Mouse (Mus musculus) heart, embryonic 14.5 days (tissue): ENCODE data around the gene Tacc2. TPM values are rescaled to one million over a fixed set of nuclear protein-coding genes. Genes with fewer than 3 reads are reported as not detected.

Experiments
- ATAC-seq: fragments of 200-750 bp; cut with Nextera tagmentation; 2 replicates; pipeline ENCODE4 v1.8.0; 2017; ENCODE audit warnings: low read depth, moderate TSS enrichment; ENCODE audit not compliant: insufficient number of reproducible peaks, insufficient read depth, low FRiP score
- H3K27ac ChIP-seq, 2 experiments: fragments of 200-500 bp in 1 of 2; fragments of 300-500 bp in 1 of 2; sonication (generic) in 1 of 2; replicated peaks in 1 of 2; 2 replicates each; pipeline ENCODE4 v1.5.1; 2012 to 2014; ENCODE audit warnings: low read depth in 2 of 2, low read length in 2 of 2, control low read depth in 1 of 2, mild to moderate bottlenecking in 1 of 2, mixed read lengths in 1 of 2; ENCODE audit not compliant: control insufficient read depth in 1 of 2, insufficient read depth in 1 of 2
- H3K27me3 ChIP-seq: fragments of 300-500 bp; sonication (generic); 2 replicates; pipeline ENCODE4 v1.6.1; 2014; ENCODE audit warnings: mild to moderate bottlenecking, low read length, control low read depth; ENCODE audit not compliant: control insufficient read depth, insufficient read depth
- H3K36me3 ChIP-seq: fragments of 300-500 bp; sonication (generic); 2 replicates; pipeline ENCODE4 v1.6.1; 2014; ENCODE audit warnings: mild to moderate bottlenecking, control low read depth, low read length, mixed read lengths; ENCODE audit not compliant: control insufficient read depth, insufficient read depth
- H3K4me1 ChIP-seq, 2 experiments: fragments of 200-500 bp in 1 of 2; fragments of 300-500 bp in 1 of 2; sonication (generic) in 1 of 2; 2 replicates each; pipeline ENCODE4 v1.6.1; 2012 to 2014; ENCODE audit warnings: low read length in 2 of 2, control low read depth in 1 of 2, mixed read lengths in 1 of 2; ENCODE audit not compliant: control insufficient read depth in 2 of 2, insufficient read depth in 2 of 2
- H3K4me2 ChIP-seq: fragments of 300-500 bp; sonication (generic); 2 replicates; pipeline ENCODE4 v1.6.1; 2014; ENCODE audit warnings: mild to moderate bottlenecking, low read length
- H3K4me3 ChIP-seq, 2 experiments: fragments of 200-500 bp in 1 of 2; fragments of 300-500 bp in 1 of 2; sonication (generic) in 1 of 2; 2 replicates each; pipeline ENCODE4 v1.5.1; 2012 to 2014; ENCODE audit warnings: low read length in 2 of 2, mild to moderate bottlenecking in 2 of 2, control low read depth in 1 of 2, low read depth in 1 of 2, moderate library complexity in 1 of 2; ENCODE audit not compliant: control insufficient read depth in 1 of 2, insufficient read depth in 1 of 2
- H3K9ac ChIP-seq: fragments of 300-500 bp; sonication (generic); 2 replicates; pipeline ENCODE4 v1.6.1; 2014; ENCODE audit warnings: mild to moderate bottlenecking, low read length
- H3K9me3 ChIP-seq: fragments of 300-500 bp; sonication (generic); 2 replicates; pipeline ENCODE4 v1.6.1; 2016; ENCODE audit warnings: low read length, control low read depth; ENCODE audit not compliant: control insufficient read depth
- WGBS: fragments of 180-500 bp; shearing (Covaris S2); extraction: QIAGEN DNeasy Blood & Tissue Kit; methylation state at CpG from one replicate; pipeline ENCODE4 v1.1.7; 2014; 5-methylcytosine and 5-hydroxymethylcytosine counted together
- polyA plus RNA-seq: library from polyadenylated mRNA; unstranded; fragments of >200 nt; fragmentation: Nextera tagmentation; extraction: Ambion mirVana; gene quantifications from 2 replicates; pipeline ENCODE4 v1.2.1, GENCODE M21; 2014

Gene Tacc2
- polyA plus RNA-seq, 1 experiment from 2014 or later: 55.9 TPM

- Histone ChIP-seq H3K9me3 (no peaks in the 10 kb centered on the region), H3K36me3 (no peaks in the 10 kb centered on the region), H3K4me3 (no peak overlapping the region), H3K4me2 (no peak overlapping the region), H3K27me3 (no peaks in the 10 kb centered on the region), H3K9ac (no peak overlapping the region), H3K4me1 (peaks cover 8 to 9% of the 10 kb centered on the region in 2 experiments), H3K27ac (no peak overlapping the region)
- 39% methylated on average over 8 of the region's 8 CpGs for WGBS
- ATAC-seq: 0 out of 2 replicates have a peak, but pooled peaks have one; percentile 39
Observed at GRCm38 (mm10) chr7:130807749-130808148, 230.5 kb downstream of the Tacc2 start.

GRCm38 (mm10) chr7:130808694-130809093 lies 231.5 kb downstream of the Tacc2 start:
- Histone ChIP-seq H3K9me3 (no peaks in the 10 kb centered on the region), H3K9ac (no peak overlapping the region), H3K4me2 (no peak overlapping the region), H3K4me3 (no peak overlapping the region), H3K27ac (no peak overlapping the region), H3K4me1 (peaks cover 8 to 9% of the 10 kb centered on the region in 2 experiments), H3K27me3 (no peaks in the 10 kb centered on the region), H3K36me3 (no peaks in the 10 kb centered on the region)
- no peak for ATAC-seq
- WGBS: 44% methylated on average over 6 of the region's 6 CpGs

- H3K9me3 ChIP-seq: no peaks in the 10 kb centered on the region
- H3K9ac ChIP-seq: no peak overlapping the region
- no peak for ATAC-seq
- WGBS: 79% methylated on average over 4 of the region's 4 CpGs
- peaks cover 8 to 9% of the 10 kb centered on the region in 2 experiments for H3K4me1 ChIP-seq
- no peak overlapping the region for H3K4me2 ChIP-seq
- H3K27me3 ChIP-seq: no peaks in the 10 kb centered on the region
- no peak overlapping the region for H3K4me3 ChIP-seq
- H3K36me3 ChIP-seq: no peaks in the 10 kb centered on the region
- H3K27ac ChIP-seq: no peak overlapping the region
Observed at GRCm38 (mm10) chr7:130810238-130810637, 233.0 kb downstream of the Tacc2 start.

DNA sequence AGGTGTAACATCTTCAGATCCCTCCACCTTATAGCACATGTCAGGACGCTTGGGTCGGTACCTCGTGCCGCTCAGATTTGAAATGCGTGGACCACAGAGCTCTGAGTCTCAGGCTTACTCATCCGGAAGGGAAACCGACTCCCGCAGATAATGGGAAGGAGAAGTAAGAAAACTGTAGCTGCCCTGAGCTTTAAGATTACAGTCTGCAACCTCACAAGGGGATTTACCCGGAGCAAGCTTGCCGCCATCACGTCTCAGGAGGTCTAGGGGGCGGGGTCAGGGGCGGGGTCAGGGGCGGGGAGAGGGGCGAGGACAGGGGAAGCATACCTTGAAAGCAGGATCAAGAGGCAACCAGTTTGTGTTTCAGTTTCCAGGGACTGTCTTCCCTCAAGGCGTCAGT lies 235.2 kb downstream of the Tacc2 start:
- ATAC-seq: no peak
- H3K27ac ChIP-seq: no peak overlapping the region
- no peak overlapping the region for H3K9ac ChIP-seq
- WGBS: 41% methylated on average over 16 of the region's 16 CpGs
- peaks cover 7% of the 10 kb centered on the region in 2 experiments for H3K4me1 ChIP-seq
- H3K27me3 ChIP-seq: no peaks in the 10 kb centered on the region
- H3K9me3 ChIP-seq: no peaks in the 10 kb centered on the region
- no peaks in the 10 kb centered on the region for H3K36me3 ChIP-seq
- no peak overlapping the region for H3K4me2 ChIP-seq
- H3K4me3 ChIP-seq: no peak overlapping the region

Other genes with a start within 250 kb of the Tacc2 start
- 64.2 and 67.3 TPM in 2 replicates for gene Ate1, start 57.1 kb upstream of the Tacc2 start, polyA plus RNA-seq
- 156 and 160 TPM in 2 replicates for gene Nsmce4a, start 4.3 kb upstream of the Tacc2 start, polyA plus RNA-seq
- gene Btbd16, start 196.6 kb downstream of the Tacc2 start, polyA plus RNA-seq: not detected in 2 replicates